Comparison of ENCODE assay signal across 23 mouse cellular contexts in genomic region chr6:33431207-33431787, GRCm38 (mm10).
DNase-seq lines count a peak whose midpoint lies in the region; ATAC-seq lines count a peak whose summit lies in the region.
"Had no signal": no experiment of that assay in that cellular context is flagged by ENCODE, and none has a peak within 500 bp of the region (broad histone marks: within the 10 kb centered on the region; RNA-seq: fewer than 3 reads in every experiment).

No protein-coding gene starts in this region.

- H3K9me3 ChIP-seq in forebrain, embryonic 14.5 days (replicated peaks; ENCODE audit: control insufficient read depth, low read length) = no peaks in the 10 kb centered on the region
- no peaks in the 10 kb centered on the region for H3K9me3 ChIP-seq in forebrain, embryonic 10.5 days
- H3K9me3 ChIP-seq in neural tube, embryonic 13.5 days = no peaks in the 10 kb centered on the region
- H3K9me3 ChIP-seq in hindbrain, embryonic 14.5 days (ENCODE audit: control insufficient read depth, low read length) = no peaks in the 10 kb centered on the region
- H3K9me3 ChIP-seq in neural tube, embryonic 15.5 days (replicated peaks) = no peaks in the 10 kb centered on the region
- H3K9me3 ChIP-seq: heart, embryonic 13.5 days; intestine, embryonic 15.5 days; megakaryocyte, embryonic 14.5 days; neural tube, embryonic 12.5 days had no signal

- H3K9ac ChIP-seq in forebrain, embryonic 14.5 days (ENCODE audit: low read length) = no peak overlapping the region
- no peak overlapping the region for H3K9ac ChIP-seq in neural tube, embryonic 13.5 days
- H3K9ac ChIP-seq in hindbrain, embryonic 14.5 days = no peak overlapping the region
- H3K9ac ChIP-seq in neural tube, embryonic 15.5 days (replicated peaks) = no peak overlapping the region
- H3K9ac ChIP-seq: heart, embryonic 13.5 days; intestine, embryonic 15.5 days; liver, postnatal 0 days; neural tube, embryonic 12.5 days had no signal

- no peak overlapping the region for H3K27ac ChIP-seq in forebrain, embryonic 14.5 days (ENCODE audit: low read depth, low read length)
- no peak overlapping the region for H3K27ac ChIP-seq in forebrain, embryonic 10.5 days
- peak overlapping the region; percentile 70 for H3K27ac ChIP-seq in neural tube, embryonic 13.5 days (replicated peaks)
- peak overlapping the region; percentile 63; the same call in 1 of the 2 replicates for H3K27ac ChIP-seq in hindbrain, embryonic 14.5 days
- H3K27ac ChIP-seq in neural tube, embryonic 15.5 days (replicated peaks) = peak overlapping the region; percentile 60; the same call in 1 of the 2 replicates
- H3K27ac ChIP-seq: heart, embryonic 13.5 days; intestine, embryonic 15.5 days; left cerebral cortex, adult 2 months; neural tube, embryonic 12.5 days had no signal

- DNase-seq in forebrain, embryonic 14.5 days (ENCODE audit: low spot score) = peak; percentile 80
- no peak for DNase-seq in forebrain, embryonic 10.5 days (ENCODE audit: extremely low spot score, low spot score)
- no peak for DNase-seq in neural tube, embryonic 10.5 days (ENCODE audit: extremely low spot score, low spot score)
- DNase-seq in hindbrain, embryonic 14.5 days (ENCODE audit: low spot score) = peak; percentile 70
- no peak for DNase-seq in kidney, postnatal 4 days
- DNase-seq: adrenal gland, postnatal 25 days; cerebellum, adult 18-20 months; cerebellum, postnatal 36 days; kidney, adult 9 months; kidney, postnatal 25 days; left cerebral cortex, postnatal 4 days; liver, postnatal 0 days; lung, postnatal 14 days; right cerebral cortex, postnatal 4 days; thymus, postnatal 4 days had no signal

- H3K4me2 ChIP-seq in forebrain, embryonic 14.5 days (ENCODE audit: low read length) = no peak overlapping the region
- H3K4me2 ChIP-seq in neural tube, embryonic 13.5 days = no peak overlapping the region
- H3K4me2 ChIP-seq in hindbrain, embryonic 14.5 days (replicated peaks) = no peak overlapping the region
- H3K4me2 ChIP-seq in neural tube, embryonic 15.5 days = no peak overlapping the region
- H3K4me2 ChIP-seq: heart, embryonic 13.5 days; intestine, embryonic 15.5 days; neural tube, embryonic 12.5 days had no signal

- ATAC-seq in forebrain, embryonic 14.5 days = no peak
- peak; percentile 78 for ATAC-seq in neural tube, embryonic 13.5 days (ENCODE audit: low read depth)
- no peak; the same call in 1 of the 2 replicates for ATAC-seq in hindbrain, embryonic 14.5 days (ENCODE audit: low FRiP score)
- ATAC-seq in neural tube, embryonic 15.5 days (ENCODE audit: low FRiP score) = peak; percentile 68
- ATAC-seq: intestine, embryonic 15.5 days; liver, postnatal 0 days had no signal

- no peaks in the 10 kb centered on the region for H3K36me3 ChIP-seq in forebrain, embryonic 14.5 days (ENCODE audit: control insufficient read depth, insufficient read depth, low read length)
- no peaks in the 10 kb centered on the region for H3K36me3 ChIP-seq in forebrain, embryonic 10.5 days (replicated peaks)
- no peaks in the 10 kb centered on the region for H3K36me3 ChIP-seq in neural tube, embryonic 13.5 days
- no peaks in the 10 kb centered on the region for H3K36me3 ChIP-seq in hindbrain, embryonic 14.5 days (replicated peaks; ENCODE audit: control insufficient read depth, insufficient read depth)
- H3K36me3 ChIP-seq in neural tube, embryonic 15.5 days = no peaks in the 10 kb centered on the region
- H3K36me3 ChIP-seq: heart, embryonic 13.5 days; intestine, embryonic 15.5 days; neural tube, embryonic 12.5 days had no signal

- WGBS in forebrain, embryonic 14.5 days = 16% methylated on average over 4 of the region's 4 CpGs
- 70% methylated on average over 4 of the region's 4 CpGs for WGBS in forebrain, embryonic 10.5 days
- 24% methylated on average over 4 of the region's 4 CpGs for WGBS in neural tube, embryonic 13.5 days
- WGBS in hindbrain, embryonic 14.5 days = 32% methylated on average over 4 of the region's 4 CpGs
- WGBS in neural tube, embryonic 15.5 days = 18% methylated on average over 4 of the region's 4 CpGs

- peaks cover 8% of the 10 kb centered on the region for H3K4me1 ChIP-seq in forebrain, embryonic 14.5 days (ENCODE audit: control insufficient read depth, insufficient read depth, low read length)
- H3K4me1 ChIP-seq in forebrain, embryonic 10.5 days = peaks cover 10% of the 10 kb centered on the region
- peaks cover 13% of the 10 kb centered on the region for H3K4me1 ChIP-seq in neural tube, embryonic 13.5 days (replicated peaks)
- 0 out of 2 replicates have a peak, but pooled peaks cover 7% of the 10 kb centered on the region for H3K4me1 ChIP-seq in hindbrain, embryonic 14.5 days (replicated peaks; ENCODE audit: control insufficient read depth, insufficient read depth, low read length)
- H3K4me1 ChIP-seq in neural tube, embryonic 15.5 days = peaks cover 6% of the 10 kb centered on the region; the same call in 1 of the 2 replicates
- H3K4me1 ChIP-seq: intestine, embryonic 15.5 days; megakaryocyte, embryonic 14.5 days had no signal

- no peaks in the 10 kb centered on the region for H3K27me3 ChIP-seq in forebrain, embryonic 14.5 days (replicated peaks; ENCODE audit: control insufficient read depth, insufficient read depth, low read length)
- no peaks in the 10 kb centered on the region for H3K27me3 ChIP-seq in forebrain, embryonic 10.5 days (ENCODE audit: poor library complexity, severe bottlenecking)
- H3K27me3 ChIP-seq in neural tube, embryonic 13.5 days = no peaks in the 10 kb centered on the region
- H3K27me3 ChIP-seq in hindbrain, embryonic 14.5 days (ENCODE audit: control insufficient read depth, insufficient read depth, low read length) = no peaks in the 10 kb centered on the region
- no peaks in the 10 kb centered on the region for H3K27me3 ChIP-seq in neural tube, embryonic 15.5 days (replicated peaks)
- H3K27me3 ChIP-seq: CH12.LX; heart, embryonic 13.5 days; intestine, embryonic 15.5 days; megakaryocyte, embryonic 14.5 days; neural tube, embryonic 12.5 days had no signal

- H3K4me3 ChIP-seq in forebrain, embryonic 14.5 days (ENCODE audit: low read depth, low read length) = no peak overlapping the region
- H3K4me3 ChIP-seq in forebrain, embryonic 10.5 days = no peak overlapping the region
- no peak overlapping the region for H3K4me3 ChIP-seq in neural tube, embryonic 13.5 days
- no peak overlapping the region for H3K4me3 ChIP-seq in hindbrain, embryonic 14.5 days (replicated peaks; ENCODE audit: low read length)
- no peak overlapping the region for H3K4me3 ChIP-seq in neural tube, embryonic 15.5 days (replicated peaks)
- H3K4me3 ChIP-seq: heart, embryonic 13.5 days; intestine, embryonic 15.5 days; left cerebral cortex, adult 2 months; megakaryocyte, embryonic 14.5 days; neural tube, embryonic 12.5 days had no signal

Comparison
In these comparisons a context has a peak if more than half of its experiments do, and no peak if none do; other contexts are left out.
1. DNase-seq: peak in forebrain, embryonic 14.5 days (single experiment) and hindbrain, embryonic 14.5 days (single experiment); none in forebrain, embryonic 10.5 days (single experiment), neural tube, embryonic 10.5 days (single experiment) and kidney, postnatal 4 days (0 of 2).
2. ATAC-seq: peak in neural tube, embryonic 13.5 days (single experiment) and neural tube, embryonic 15.5 days (single experiment); none in forebrain, embryonic 14.5 days (single experiment) and hindbrain, embryonic 14.5 days (single experiment).
3. H3K27ac ChIP-seq: peak in neural tube, embryonic 13.5 days (single experiment), hindbrain, embryonic 14.5 days (single experiment) and neural tube, embryonic 15.5 days (single experiment); none in forebrain, embryonic 14.5 days (single experiment) and forebrain, embryonic 10.5 days (single experiment).